Mouse (Mus musculus) limb, embryonic 11.5 days (tissue): ENCODE data around the gene Piezo1. TPM values are rescaled to one million over a fixed set of nuclear protein-coding genes. Genes with fewer than 3 reads are reported as not detected.

Source experiments
- ATAC-seq: fragments of 200-750 bp; cut with Nextera tagmentation; 2 replicates; pipeline ENCODE4 v1.8.0; 2017; ENCODE audit warnings: low read depth; ENCODE audit not compliant: insufficient number of reproducible peaks, low FRiP score, low TSS enrichment
- DNase-seq: peaks from one replicate; pipeline ENCODE4 v3.0.0-alpha.2; 2015; ENCODE audit warnings: low spot score
- H3K27ac ChIP-seq: fragments of 300-500 bp; sonication (generic); replicated peaks from 2 replicates; pipeline ENCODE4 v1.5.1; 2014; ENCODE audit warnings: low read depth, mild to moderate bottlenecking, low read length
- H3K27me3 ChIP-seq: fragments of 300-500 bp; sonication (generic); 2 replicates; pipeline ENCODE4 v1.6.1; 2014; ENCODE audit warnings: mild to moderate bottlenecking, low read length, mixed read lengths; ENCODE audit not compliant: control insufficient read depth, insufficient read depth
- H3K36me3 ChIP-seq: fragments of 300-500 bp; sonication (generic); 2 replicates; pipeline ENCODE4 v1.6.1; 2014; ENCODE audit warnings: mild to moderate bottlenecking, low read length, moderate library complexity, mixed read lengths; ENCODE audit not compliant: control insufficient read depth, insufficient read depth
- H3K4me1 ChIP-seq: fragments of 300-500 bp; sonication (generic); 2 replicates; pipeline ENCODE4 v1.6.1; 2014; ENCODE audit warnings: low read length, mixed read lengths; ENCODE audit not compliant: control insufficient read depth, insufficient read depth
- H3K4me2 ChIP-seq: fragments of 300-500 bp; sonication (generic); 2 replicates; pipeline ENCODE4 v1.6.1; 2014; ENCODE audit warnings: low read depth, mild to moderate bottlenecking, moderate library complexity; ENCODE audit not compliant: severe bottlenecking
- H3K4me3 ChIP-seq: fragments of 300-500 bp; sonication (generic); 2 replicates; pipeline ENCODE4 v1.5.1; 2014; ENCODE audit warnings: low read depth, low read length
- H3K9ac ChIP-seq: fragments of 300-500 bp; sonication (generic); 2 replicates; pipeline ENCODE4 v1.6.1; 2014; ENCODE audit warnings: mild to moderate bottlenecking, low read length
- H3K9me3 ChIP-seq: fragments of 300-500 bp; sonication (generic); 2 replicates; pipeline ENCODE4 v1.6.1; 2016; ENCODE audit warnings: low read length; ENCODE audit not compliant: control insufficient read depth
- WGBS: fragments of 180-500 bp; shearing (Covaris S2); extraction: QIAGEN DNeasy Blood & Tissue Kit; methylation state at CpG from one replicate; pipeline ENCODE4 v1.1.7; 2014; 5-methylcytosine and 5-hydroxymethylcytosine counted together
- polyA plus RNA-seq: library from polyadenylated mRNA; unstranded; fragments of >200 nt; fragmentation: Nextera tagmentation; extraction: Ambion mirVana; gene quantifications from 2 replicates; pipeline ENCODE4 v1.2.1, GENCODE M21; 2014

Gene Piezo1
- polyA plus RNA-seq, 1 experiment from 2014 or later: 7.2 TPM

DNA sequence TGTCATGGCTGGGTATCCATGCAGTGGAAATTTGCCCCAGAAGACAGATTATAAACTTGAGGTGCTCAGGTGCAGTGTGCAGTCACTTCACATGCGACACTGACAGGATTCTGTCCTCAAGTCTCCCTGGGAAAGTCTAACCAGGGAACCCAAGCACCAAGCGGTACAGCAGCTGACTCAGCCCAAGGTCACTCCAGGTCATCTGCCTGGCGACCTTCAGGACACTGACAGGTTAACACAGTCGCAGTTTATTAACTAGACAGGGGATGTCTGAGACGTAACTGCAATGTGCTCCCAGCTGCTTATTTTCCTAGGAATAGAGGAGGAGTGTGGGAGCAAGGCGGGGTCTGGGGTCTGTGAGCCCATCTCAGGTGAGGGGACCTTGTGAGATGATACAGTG, 81.7 kb downstream of the Piezo1 start:
- ATAC-seq: no peak
- no peak overlapping the region for H3K27ac ChIP-seq
- no peaks in the 10 kb centered on the region for H3K4me1 ChIP-seq
- no peaks in the 10 kb centered on the region for H3K27me3 ChIP-seq
- peaks cover 14% of the 10 kb centered on the region for H3K36me3 ChIP-seq
- H3K4me2 ChIP-seq: no peak overlapping the region
- H3K9me3 ChIP-seq: no peaks in the 10 kb centered on the region
- H3K4me3 ChIP-seq: no peak overlapping the region
- no peak overlapping the region for H3K9ac ChIP-seq
- 77% methylated on average over 6 of the region's 6 CpGs for WGBS
- DNase-seq: no peak

DNA sequence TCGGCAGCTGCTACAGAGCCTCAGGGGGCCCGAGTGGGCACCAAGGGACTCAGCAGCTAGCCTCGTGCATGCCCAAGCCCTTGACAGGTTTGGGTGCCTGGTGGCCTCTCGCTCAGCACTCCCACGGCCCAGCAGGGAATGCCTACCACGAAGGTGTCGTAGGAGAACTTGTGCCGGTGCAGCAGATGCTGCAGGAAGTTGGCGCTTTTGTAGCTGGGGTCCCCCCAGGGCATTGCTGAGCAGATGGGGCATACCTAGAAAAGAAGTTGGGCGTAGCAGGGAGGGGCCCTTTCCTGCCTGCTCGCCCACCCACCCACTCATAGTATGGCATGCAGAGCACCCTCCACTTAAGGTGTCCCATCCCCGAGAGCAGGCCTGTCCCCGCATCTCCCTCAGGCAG, 83.3 kb downstream of the Piezo1 start:
- Histone ChIP-seq H3K36me3 (peaks cover 9% of the 10 kb centered on the region), H3K4me3 (no peak overlapping the region), H3K27ac (no peak overlapping the region), H3K9ac (no peak overlapping the region), H3K4me1 (no peaks in the 10 kb centered on the region), H3K4me2 (no peak overlapping the region), H3K9me3 (no peaks in the 10 kb centered on the region), H3K27me3 (no peaks in the 10 kb centered on the region)
- ATAC-seq: no peak
- no peak for DNase-seq
- WGBS: 81% methylated on average over 13 of the region's 13 CpGs

GRCm38 (mm10) chr8:122464985-122465384, 86.1 kb downstream of the Piezo1 start:
- Histone ChIP-seq H3K27me3 (peaks cover 20% of the 10 kb centered on the region), H3K4me3 (no peak overlapping the region), H3K4me2 (no peak overlapping the region), H3K9me3 (no peaks in the 10 kb centered on the region), H3K9ac (no peak overlapping the region), H3K27ac (no peak overlapping the region), H3K36me3 (peaks cover 9% of the 10 kb centered on the region), H3K4me1 (peaks cover 8% of the 10 kb centered on the region)
- 62% methylated on average over 7 of the region's 7 CpGs for WGBS
- DNase-seq (no peak), ATAC-seq (no peak)

DNA sequence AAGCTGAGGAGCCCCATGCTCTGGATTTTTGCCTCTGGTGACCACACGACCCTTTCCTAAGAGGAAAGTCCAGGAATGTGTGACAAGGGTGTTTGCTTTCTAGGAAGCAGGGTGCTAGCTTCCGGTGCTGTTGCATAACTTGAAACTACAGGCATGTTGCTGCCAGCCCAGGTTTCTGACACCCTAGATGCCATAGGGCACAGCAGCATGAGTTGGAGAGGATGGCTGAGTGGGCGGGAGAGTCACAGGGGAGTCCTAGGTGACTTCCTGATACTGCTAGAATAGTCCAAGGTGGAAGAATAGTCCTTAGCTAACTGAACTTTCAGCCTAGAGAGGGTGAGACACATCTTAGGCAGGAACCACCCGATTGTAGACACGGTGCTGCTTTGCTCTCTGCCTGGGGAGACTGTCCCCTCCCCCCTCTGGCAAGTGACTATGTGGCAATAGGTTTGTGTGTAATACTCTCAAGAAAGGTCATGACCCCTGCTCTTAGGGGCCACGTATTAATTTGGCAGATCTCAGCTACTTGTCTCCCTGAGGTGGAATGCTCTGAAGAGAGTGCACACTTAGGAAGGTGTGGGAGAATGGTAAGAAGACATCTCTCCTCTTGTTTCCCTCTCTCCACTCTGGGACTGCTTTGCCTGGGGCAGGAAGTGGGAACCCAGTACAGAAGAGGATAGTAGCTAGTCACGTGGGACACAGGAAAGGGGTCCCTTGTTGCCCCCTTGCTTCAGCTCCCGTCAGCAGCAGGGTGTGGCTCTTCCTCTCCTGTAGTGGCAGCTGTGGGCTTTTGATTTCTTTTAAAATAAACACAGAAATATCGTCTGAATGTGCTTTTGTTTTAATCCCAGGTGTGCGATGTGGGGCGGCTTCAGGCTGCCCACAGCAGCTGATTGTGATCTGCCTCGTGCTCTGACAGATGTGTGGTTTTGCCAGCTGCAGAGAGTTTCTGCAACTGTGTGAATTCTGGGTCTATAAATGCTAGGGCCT, 87.2 kb downstream of the Piezo1 start:
- Histone ChIP-seq H3K4me3 (no peak overlapping the region), H3K4me2 (no peak overlapping the region), H3K9ac (no peak overlapping the region), H3K4me1 (peaks cover 11% of the 10 kb centered on the region), H3K27me3 (peaks cover 28% of the 10 kb centered on the region), H3K36me3 (peaks cover 9% of the 10 kb centered on the region), H3K9me3 (no peaks in the 10 kb centered on the region), H3K27ac (no peak overlapping the region)
- WGBS: 60% methylated on average over 12 of the region's 12 CpGs
- no peak for ATAC-seq
- no peak for DNase-seq

- Histone ChIP-seq H3K9ac (no peak overlapping the region), H3K4me1 (peaks cover 11% of the 10 kb centered on the region), H3K4me2 (no peak overlapping the region), H3K4me3 (no peak overlapping the region), H3K36me3 (peaks cover 6% of the 10 kb centered on the region), H3K27me3 (peaks cover 28% of the 10 kb centered on the region), H3K9me3 (no peaks in the 10 kb centered on the region), H3K27ac (no peak overlapping the region)
- DNase-seq (no peak), ATAC-seq (no peak)
- whole genome bisulfite sequencing: 69% methylated on average over 8 of the region's 8 CpGs
Measured at GRCm38 (mm10) chr8:122462510-122462909, 88.6 kb downstream of the Piezo1 start.

GRCm38 (mm10) chr8:122461473-122462148, 89.5 kb downstream of the Piezo1 start:
- no peak overlapping the region for H3K9ac ChIP-seq
- DNase-seq: no peak
- H3K4me3 ChIP-seq: no peak overlapping the region
- peaks cover 28% of the 10 kb centered on the region for H3K27me3 ChIP-seq
- no peak overlapping the region for H3K27ac ChIP-seq
- H3K36me3 ChIP-seq: peaks cover 2% of the 10 kb centered on the region
- WGBS: 65% methylated on average over 11 of the region's 11 CpGs
- H3K4me1 ChIP-seq: peaks cover 11% of the 10 kb centered on the region
- no peak overlapping the region for H3K4me2 ChIP-seq
- no peaks in the 10 kb centered on the region for H3K9me3 ChIP-seq
- no peak for ATAC-seq

- ATAC-seq: peak; percentile 65; the same call in 1 of the 2 replicates
- H3K4me2 ChIP-seq: peak within 1 kb of the TSS; percentile 50
- 4% methylated on average over 56 of the region's 56 CpGs for WGBS
- no peaks in the 10 kb centered on the region for H3K36me3 ChIP-seq
- H3K9ac ChIP-seq: no peak within 1 kb of the TSS
- H3K27ac ChIP-seq: no peak within 1 kb of the TSS
- H3K4me3 ChIP-seq: peak within 1 kb of the TSS; percentile 15
- H3K27me3 ChIP-seq: peaks cover 28% of the 10 kb centered on the region
- no peaks in the 10 kb centered on the region for H3K9me3 ChIP-seq
- peaks cover 11% of the 10 kb centered on the region for H3K4me1 ChIP-seq
- peak; percentile 67 for DNase-seq
Measured at GRCm38 (mm10) chr8:122460524-122461472, 90.3 kb downstream of the Piezo1 start, which contains the start of gene Snai3. TSS of gene Snai3 (minus strand) at chr8:122460733.

- Histone ChIP-seq H3K27me3 (peaks cover 28% of the 10 kb centered on the region), H3K4me3 (peak overlapping the region; percentile 15; the same call in 1 of the 2 replicates), H3K9me3 (no peaks in the 10 kb centered on the region), H3K9ac (no peak overlapping the region), H3K4me1 (peaks cover 11% of the 10 kb centered on the region), H3K4me2 (peak overlapping the region; percentile 50), H3K27ac (no peak overlapping the region), H3K36me3 (no peaks in the 10 kb centered on the region)
- 34% methylated on average over 7 of the region's 7 CpGs for WGBS
- no peak for DNase-seq
- no peak for ATAC-seq
Measured at GRCm38 (mm10) chr8:122459990-122460389, 91.1 kb downstream of the Piezo1 start.
